Mouse (Mus musculus) limb, embryonic 10.5 days (tissue): Measurements from ENCODE around the gene Olfr1392. TPM values are rescaled to one million over a fixed set of nuclear protein-coding genes. Genes with fewer than 3 reads are reported as not detected.
A peak's percentile ranks its signal among the peaks of the same experiment; 100 is the strongest.

ENCODE experiments used
- DNase-seq: peaks from one replicate; pipeline ENCODE4 v3.0.0-alpha.2; 2017; ENCODE audit warnings: low spot score
- H3K27ac ChIP-seq: fragments of 300-500 bp; sonication (generic); 2 replicates; pipeline ENCODE4 v1.5.1; 2016; ENCODE audit warnings: mild to moderate bottlenecking
- H3K27me3 ChIP-seq: fragments of 300-500 bp; sonication (generic); 2 replicates; pipeline ENCODE4 v1.6.1; 2016; ENCODE audit warnings: low read depth, mild to moderate bottlenecking; ENCODE audit not compliant: poor library complexity, severe bottlenecking
- H3K36me3 ChIP-seq: fragments of 300-500 bp; sonication (generic); 2 replicates; pipeline ENCODE4 v1.6.1; 2016; ENCODE audit warnings: mild to moderate bottlenecking, moderate library complexity
- H3K4me1 ChIP-seq: fragments of 300-500 bp; sonication (generic); 2 replicates; pipeline ENCODE4 v1.6.1; 2016
- H3K4me3 ChIP-seq: fragments of 300-500 bp; sonication (generic); 2 replicates; pipeline ENCODE4 v1.5.1; 2016; ENCODE audit warnings: mild to moderate bottlenecking, moderate library complexity
- H3K9me3 ChIP-seq: fragments of 300-500 bp; sonication (generic); replicated peaks from 2 replicates; pipeline ENCODE4 v1.6.1; 2016; ENCODE audit warnings: mild to moderate bottlenecking
- WGBS: fragments of 180-500 bp; shearing (Covaris S2); methylation state at CpG from one replicate; pipeline ENCODE4 v1.1.7; 2016; 5-methylcytosine and 5-hydroxymethylcytosine counted together
- polyA plus RNA-seq: library from polyadenylated mRNA; unstranded; fragments of >200 nt; fragmentation: Nextera tagmentation; extraction: Ambion mirVana; gene quantifications from 2 replicates; pipeline ENCODE4 v1.2.1, GENCODE M21; 2016

Gene Olfr1392
- polyA plus RNA-seq, 1 experiment from 2014 or later: not detected

- Histone ChIP-seq H3K27me3 (no peaks in the 10 kb centered on the region), H3K36me3 (peaks cover 66% of the 10 kb centered on the region), H3K4me1 (no peaks in the 10 kb centered on the region), H3K4me3 (no peak overlapping the region), H3K27ac (no peak overlapping the region), H3K9me3 (no peaks in the 10 kb centered on the region)
- 92% methylated on average over 14 of the region's 14 CpGs for WGBS
- DNase-seq: no peak
These were observed 23.7 kb upstream of the Olfr1392 start for GRCm38 (mm10) chr11:49261313-49261855.

DNA sequence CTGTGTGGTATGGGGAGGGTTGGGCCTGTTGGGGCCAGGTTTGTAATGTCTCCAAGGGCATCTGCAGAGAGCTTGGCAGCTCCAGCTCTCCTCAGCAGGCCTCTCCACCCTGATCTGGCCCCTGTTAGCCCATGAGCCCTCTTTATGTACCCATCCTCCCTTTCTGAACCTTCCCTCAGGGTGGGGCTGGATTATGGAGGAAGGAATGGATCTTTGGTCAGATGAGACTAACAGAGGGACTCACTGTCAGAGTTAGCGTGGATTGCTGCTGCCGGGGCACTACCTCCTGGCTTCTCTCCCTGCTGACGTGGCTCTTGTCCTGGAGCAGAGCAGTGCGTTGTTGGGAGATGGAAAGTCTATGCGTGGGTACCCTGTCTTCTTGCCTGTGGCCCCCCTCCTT lies 22.8 kb upstream of the Olfr1392 start:
- Histone ChIP-seq H3K9me3 (no peaks in the 10 kb centered on the region), H3K4me3 (no peak overlapping the region), H3K27ac (no peak overlapping the region), H3K36me3 (peaks cover 58% of the 10 kb centered on the region), H3K4me1 (no peaks in the 10 kb centered on the region), H3K27me3 (no peaks in the 10 kb centered on the region)
- DNase-seq: no peak
- 96% methylated on average over 5 of the region's 5 CpGs for WGBS

- H3K36me3 ChIP-seq: peaks cover 54% of the 10 kb centered on the region
- H3K27ac ChIP-seq: no peak overlapping the region
- no peak for DNase-seq
- no peaks in the 10 kb centered on the region for H3K9me3 ChIP-seq
- no peak overlapping the region for H3K4me3 ChIP-seq
- no peaks in the 10 kb centered on the region for H3K4me1 ChIP-seq
- WGBS: 97% methylated on average over 6 of the region's 6 CpGs
- no peaks in the 10 kb centered on the region for H3K27me3 ChIP-seq
These were observed 21.9 kb upstream of the Olfr1392 start for GRCm38 (mm10) chr11:49263149-49263548.

GRCm38 (mm10) chr11:49264081-49264480 lies 21.0 kb upstream of the Olfr1392 start:
- no peak overlapping the region for H3K27ac ChIP-seq
- no peaks in the 10 kb centered on the region for H3K9me3 ChIP-seq
- no peaks in the 10 kb centered on the region for H3K27me3 ChIP-seq
- H3K36me3 ChIP-seq: peaks cover 51% of the 10 kb centered on the region
- no peaks in the 10 kb centered on the region for H3K4me1 ChIP-seq
- no peak for DNase-seq
- no peak overlapping the region for H3K4me3 ChIP-seq
- 89% methylated on average over 7 of the region's 7 CpGs for WGBS

GRCm38 (mm10) chr11:49264622-49265021 lies 20.5 kb upstream of the Olfr1392 start:
- Histone ChIP-seq H3K36me3 (peaks cover 50% of the 10 kb centered on the region), H3K4me1 (no peaks in the 10 kb centered on the region), H3K4me3 (no peak overlapping the region), H3K9me3 (no peaks in the 10 kb centered on the region), H3K27me3 (no peaks in the 10 kb centered on the region), H3K27ac (no peak overlapping the region)
- 79% methylated on average over 11 of the region's 11 CpGs for WGBS
- DNase-seq: no peak

DNA sequence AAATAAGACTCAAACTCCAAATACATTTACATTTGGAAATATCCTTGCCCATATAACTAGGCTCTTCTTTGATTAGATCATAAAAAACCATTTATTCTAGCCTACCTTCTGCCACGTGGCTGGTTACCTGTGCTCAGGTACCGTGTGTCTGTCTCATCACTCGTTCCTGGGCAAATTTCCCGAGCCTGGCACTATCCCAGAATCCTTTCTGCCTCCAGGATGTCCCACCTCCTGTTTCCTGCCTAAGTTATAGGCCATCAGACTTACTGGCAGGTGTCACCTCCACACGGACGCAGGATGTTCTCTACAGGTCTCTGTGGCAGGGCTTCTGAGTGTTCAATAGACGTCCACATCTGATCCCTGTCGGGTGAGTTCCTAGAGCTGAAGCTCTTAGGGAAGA lies 20.0 kb upstream of the Olfr1392 start:
- H3K27ac ChIP-seq: no peak overlapping the region
- H3K4me3 ChIP-seq: no peak overlapping the region
- no peaks in the 10 kb centered on the region for H3K9me3 ChIP-seq
- 94% methylated on average over 8 of the region's 8 CpGs for WGBS
- H3K27me3 ChIP-seq: no peaks in the 10 kb centered on the region
- no peak for DNase-seq
- H3K4me1 ChIP-seq: no peaks in the 10 kb centered on the region
- H3K36me3 ChIP-seq: peaks cover 45% of the 10 kb centered on the region

GRCm38 (mm10) chr11:49266671-49267070 lies 18.4 kb upstream of the Olfr1392 start:
- H3K27ac ChIP-seq: no peak overlapping the region
- no peaks in the 10 kb centered on the region for H3K9me3 ChIP-seq
- 90% methylated on average over 6 of the region's 6 CpGs for WGBS
- peaks cover 29% of the 10 kb centered on the region for H3K36me3 ChIP-seq
- H3K4me3 ChIP-seq: no peak overlapping the region
- no peak for DNase-seq
- H3K27me3 ChIP-seq: no peaks in the 10 kb centered on the region
- no peaks in the 10 kb centered on the region for H3K4me1 ChIP-seq

- no peak for DNase-seq
- 91% methylated on average over 10 of the region's 10 CpGs for WGBS
- no peaks in the 10 kb centered on the region for H3K27me3 ChIP-seq
- H3K4me3 ChIP-seq: no peak overlapping the region
- H3K4me1 ChIP-seq: no peaks in the 10 kb centered on the region
- peaks cover 23% of the 10 kb centered on the region for H3K36me3 ChIP-seq
- H3K9me3 ChIP-seq: no peaks in the 10 kb centered on the region
- H3K27ac ChIP-seq: no peak overlapping the region
These were observed 17.8 kb upstream of the Olfr1392 start for GRCm38 (mm10) chr11:49267316-49267715.

DNA sequence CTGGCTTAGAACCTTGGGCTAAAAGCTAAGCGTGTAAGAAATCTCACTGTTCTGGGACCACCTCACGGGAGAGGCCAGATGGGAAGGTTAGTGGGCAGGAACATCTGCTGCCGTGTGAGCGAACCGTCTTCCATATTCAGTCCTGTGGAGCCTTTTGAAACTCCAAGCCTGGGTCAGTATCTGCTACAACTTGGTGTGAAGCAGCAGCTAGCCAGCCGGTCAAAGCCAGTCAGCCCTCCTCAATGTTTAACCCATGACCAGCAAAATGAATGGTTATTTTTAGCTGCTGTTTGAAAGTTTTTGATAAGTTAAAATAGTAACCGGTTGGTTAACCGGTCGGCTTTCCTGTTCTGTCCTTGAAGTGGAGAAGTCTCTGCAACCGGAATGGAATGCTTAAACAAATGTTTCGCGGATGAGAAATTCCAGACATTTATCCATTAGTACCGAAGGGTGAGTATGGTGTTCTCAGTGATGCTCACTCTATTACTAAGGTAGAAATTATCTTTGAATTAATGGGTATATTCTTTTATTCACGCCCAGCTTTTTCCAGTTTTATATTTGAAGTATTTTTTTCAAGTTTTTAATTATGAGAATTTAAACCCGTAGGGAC lies 17.0 kb upstream of the Olfr1392 start:
- H3K27me3 ChIP-seq: no peaks in the 10 kb centered on the region
- no peak overlapping the region for H3K27ac ChIP-seq
- peaks cover 15% of the 10 kb centered on the region for H3K36me3 ChIP-seq
- no peak for DNase-seq
- H3K9me3 ChIP-seq: no peaks in the 10 kb centered on the region
- no peak overlapping the region for H3K4me3 ChIP-seq
- no peaks in the 10 kb centered on the region for H3K4me1 ChIP-seq
- 89% methylated on average over 15 of the region's 15 CpGs for WGBS

- Histone ChIP-seq H3K36me3 (0 out of 2 replicates have a peak, but pooled peaks cover 5% of the 10 kb centered on the region), H3K4me1 (no peaks in the 10 kb centered on the region)
- 93% methylated on average over 9 of the region's 9 CpGs for WGBS
These were observed 15.3 kb upstream of the Olfr1392 start for GRCm38 (mm10) chr11:49269761-49270160.

GRCm38 (mm10) chr11:49270368-49270767 lies 14.7 kb upstream of the Olfr1392 start:
- H3K27me3 ChIP-seq: no peaks in the 10 kb centered on the region
- WGBS: 89% methylated on average over 4 of the region's 4 CpGs
- H3K36me3 ChIP-seq: no peaks in the 10 kb centered on the region
- H3K4me1 ChIP-seq: no peaks in the 10 kb centered on the region
- no peaks in the 10 kb centered on the region for H3K9me3 ChIP-seq
- no peak for DNase-seq
- no peak overlapping the region for H3K4me3 ChIP-seq
- H3K27ac ChIP-seq: no peak overlapping the region

More at GRCm38 (mm10) chr11:49269761-49270160, 15.3 kb upstream of the Olfr1392 start:
- Histone ChIP-seq H3K27ac (no peak overlapping the region), H3K4me3 (no peak overlapping the region), H3K9me3 (no peaks in the 10 kb centered on the region), H3K27me3 (no peaks in the 10 kb centered on the region)
- no peak for DNase-seq

DNA sequence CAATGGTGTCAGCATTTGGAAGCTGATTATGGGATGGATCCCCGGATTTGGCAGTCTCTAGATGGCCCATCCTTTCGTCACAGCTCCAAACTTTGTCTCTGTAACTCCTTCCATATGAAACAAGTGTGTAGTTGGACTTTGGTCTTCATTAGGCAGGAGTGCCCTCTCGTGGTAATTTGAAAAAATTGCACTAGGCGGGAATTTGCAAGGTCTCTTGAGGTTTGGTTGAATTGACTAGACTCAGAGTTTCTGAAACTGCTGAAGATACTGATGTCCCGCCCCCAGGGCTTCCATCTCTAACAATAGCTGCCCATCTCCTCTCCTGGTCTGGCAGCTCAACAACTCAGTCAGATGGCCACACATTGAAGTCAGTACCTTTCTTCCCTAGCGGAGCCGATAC lies 13.7 kb upstream of the Olfr1392 start:
- WGBS: 33% methylated on average over 7 of the region's 7 CpGs
- H3K4me1 ChIP-seq: no peaks in the 10 kb centered on the region
- DNase-seq: peak; percentile 49
- H3K36me3 ChIP-seq: no peaks in the 10 kb centered on the region
- H3K9me3 ChIP-seq: no peaks in the 10 kb centered on the region
- no peak overlapping the region for H3K4me3 ChIP-seq
- no peak overlapping the region for H3K27ac ChIP-seq
- H3K27me3 ChIP-seq: no peaks in the 10 kb centered on the region

- H3K27ac ChIP-seq: no peak overlapping the region
- no peak overlapping the region for H3K4me3 ChIP-seq
- H3K27me3 ChIP-seq: no peaks in the 10 kb centered on the region
- DNase-seq: no peak
- 73% methylated on average over 11 of the region's 11 CpGs for WGBS
- H3K4me1 ChIP-seq: no peaks in the 10 kb centered on the region
- no peaks in the 10 kb centered on the region for H3K9me3 ChIP-seq
- no peaks in the 10 kb centered on the region for H3K36me3 ChIP-seq
These were observed 11.1 kb upstream of the Olfr1392 start for GRCm38 (mm10) chr11:49273834-49274519.
